Mouse (Mus musculus) left cerebral cortex, postnatal 4 days (tissue): Measurements from ENCODE around the gene Ifi35. TPM values are rescaled to one million over a fixed set of nuclear protein-coding genes. Genes with fewer than 3 reads are reported as not detected.
"Not testable (repeated sequence)": the region's sequence is repeated elsewhere in the genome, so short reads cannot be mapped to it uniquely, and the experiment has no call there.

Experiments used
- DNase-seq: peaks from one replicate; pipeline ENCODE4 v3.0.0-alpha.2; 2022
- intact Hi-C: fragments of 180-260 bp; cut with DNase I; formaldehyde crosslinking; loops from one replicate; pipeline ENCODE4 v1.15.1; 2025
- total RNA-seq, 2 experiments: library from RNA; stranded (reverse); gene quantifications; 2 replicates each; pipeline ENCODE4 v1.2.3; 2021

Ifi35 gene
- total RNA-seq, 2 experiments from 2014 or later, result 0.84 to 1.4 TPM

DNA sequence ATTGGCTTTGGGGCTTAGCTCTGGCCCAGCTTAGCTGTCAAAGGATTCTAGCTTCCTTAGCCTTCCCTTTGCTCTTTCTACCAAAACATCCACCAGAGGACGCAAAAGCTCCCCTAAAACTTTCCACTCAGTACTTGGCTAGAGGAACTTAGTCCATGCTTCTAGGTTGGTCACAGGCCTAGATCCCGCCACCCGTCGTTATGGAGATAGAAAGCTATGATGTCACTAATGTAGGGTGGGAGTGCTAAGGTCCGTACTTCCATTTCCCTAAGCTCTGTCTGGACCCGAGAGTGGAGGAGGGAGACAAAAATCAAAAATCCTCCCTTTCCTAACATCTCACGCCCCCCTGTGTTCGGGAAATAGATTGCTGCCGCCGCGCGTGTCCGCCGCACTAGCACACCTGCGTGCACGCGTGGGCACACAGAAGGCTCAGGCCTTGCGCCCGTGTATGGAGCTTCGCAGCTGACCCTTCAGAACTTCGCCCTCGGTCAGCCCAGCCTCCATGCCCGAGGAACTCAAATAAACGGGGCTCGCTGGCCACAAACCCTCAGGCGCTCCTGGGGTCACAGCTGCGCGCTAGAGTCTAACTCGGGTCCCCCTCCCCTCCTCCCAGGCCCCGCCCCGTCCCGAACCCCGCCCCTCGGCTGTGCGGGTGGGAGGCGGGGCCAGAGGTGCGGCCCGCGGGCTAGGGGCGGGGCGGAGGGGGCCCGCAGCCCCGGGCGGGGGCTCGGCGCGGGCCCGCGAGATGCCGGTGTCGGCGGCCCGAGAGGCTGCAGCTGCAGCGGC is 19.5 kb downstream of the Ifi35 start:
- intact Hi-C loops, result loop anchor here (5.0 kb wide), 1 partner anchor 80 kb away; no protein-coding TSS in a partner anchor
- DNase-seq, result peak; percentile 89

DNA sequence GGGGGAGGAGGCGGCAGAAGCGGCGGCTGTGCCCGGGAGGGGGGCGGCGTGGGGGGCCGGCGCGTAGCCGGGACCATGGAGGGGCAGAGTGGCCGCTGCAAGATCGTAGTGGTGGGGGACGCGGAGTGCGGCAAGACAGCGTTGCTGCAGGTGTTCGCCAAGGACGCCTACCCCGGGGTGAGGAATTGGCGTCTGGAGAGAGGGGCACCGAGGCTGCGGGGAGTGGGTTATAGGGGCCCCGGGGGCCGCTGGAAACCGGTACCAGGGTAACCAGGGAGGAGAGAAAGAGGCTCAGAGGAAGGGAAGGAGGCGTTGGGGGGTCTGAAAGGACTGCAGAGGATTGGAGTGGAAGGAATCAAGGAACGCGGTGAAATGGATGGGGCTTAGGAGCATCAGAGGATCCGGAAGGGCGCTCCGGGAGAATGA is 20.1 kb downstream of the Ifi35 start:
- intact Hi-C loops, result loop anchor here (5.0 kb wide), 1 partner anchor 79 kb away; no protein-coding TSS in a partner anchor

DNA sequence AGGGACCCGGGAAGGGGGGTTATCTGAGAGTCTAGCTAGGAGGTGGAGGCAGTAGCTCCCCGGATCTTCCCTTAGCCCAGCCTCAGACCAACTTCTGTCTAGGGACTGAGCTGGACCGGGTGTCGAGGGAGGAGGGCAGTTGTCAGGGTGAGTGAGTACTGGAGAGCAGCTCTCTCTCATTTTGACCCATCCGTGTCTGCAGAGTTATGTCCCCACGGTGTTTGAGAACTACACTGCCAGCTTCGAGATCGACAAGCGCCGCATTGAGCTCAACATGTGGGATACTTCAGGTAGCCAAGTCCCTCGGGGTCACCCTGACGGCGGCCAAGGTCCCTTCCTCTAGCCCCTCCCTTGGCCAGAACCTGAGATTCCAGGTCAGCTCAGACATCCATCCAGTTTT is 20.5 kb downstream of the Ifi35 start:
- DNase-seq, result no peak
- intact Hi-C loops, result loop anchor here (5.0 kb wide), 1 partner anchor 79 kb away; no protein-coding TSS in a partner anchor

More for the DNA sequence above, 20.1 kb downstream of the Ifi35 start:
- no peak for DNase-seq

DNA sequence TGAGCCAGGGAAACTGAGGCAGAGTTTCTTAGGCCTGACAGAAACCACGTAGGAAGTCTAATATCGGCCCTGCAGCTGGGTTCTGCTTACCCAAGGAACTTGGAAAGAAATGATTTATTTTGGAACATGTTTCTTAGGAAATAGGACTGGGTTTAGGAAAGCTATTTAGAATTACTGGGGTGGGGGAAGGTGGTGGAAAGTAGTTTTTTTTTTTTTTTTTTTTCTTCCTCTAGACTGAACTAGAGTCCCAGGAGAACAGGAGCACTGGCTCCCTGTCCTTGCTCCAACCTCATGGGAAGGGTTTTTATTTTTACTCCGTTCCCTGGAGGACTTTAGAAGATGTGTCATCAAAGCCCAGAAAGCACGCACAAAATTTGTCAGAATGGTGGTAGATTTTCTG is 20.9 kb downstream of the Ifi35 start:
- intact Hi-C loops, result loop anchor here (5.0 kb wide), 1 partner anchor 78 kb away; no protein-coding TSS in a partner anchor
- DNase-seq, result no peak

DNA sequence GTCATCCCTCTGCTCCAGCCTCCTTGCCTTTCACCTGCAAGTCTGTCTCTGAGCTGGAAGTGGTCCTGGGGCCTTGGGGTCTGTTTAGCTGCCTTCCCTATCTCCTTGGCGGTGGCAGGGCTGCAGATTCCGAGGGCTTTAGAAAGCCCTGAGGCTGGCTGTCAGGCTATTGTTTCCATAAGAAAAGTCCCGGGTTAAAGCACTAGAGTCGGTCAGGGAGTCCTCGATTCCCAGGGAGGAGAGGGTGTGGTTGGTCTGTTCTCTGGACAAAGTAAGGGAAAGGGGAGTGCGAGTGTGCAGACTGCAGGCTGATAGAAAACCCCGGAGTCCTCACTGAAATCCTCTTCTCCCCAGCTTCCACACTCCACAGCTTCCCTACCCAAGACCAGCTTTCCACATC is 22.0 kb downstream of the Ifi35 start:
- DNase-seq, result no peak
- intact Hi-C loops, result no loop called here

DNA sequence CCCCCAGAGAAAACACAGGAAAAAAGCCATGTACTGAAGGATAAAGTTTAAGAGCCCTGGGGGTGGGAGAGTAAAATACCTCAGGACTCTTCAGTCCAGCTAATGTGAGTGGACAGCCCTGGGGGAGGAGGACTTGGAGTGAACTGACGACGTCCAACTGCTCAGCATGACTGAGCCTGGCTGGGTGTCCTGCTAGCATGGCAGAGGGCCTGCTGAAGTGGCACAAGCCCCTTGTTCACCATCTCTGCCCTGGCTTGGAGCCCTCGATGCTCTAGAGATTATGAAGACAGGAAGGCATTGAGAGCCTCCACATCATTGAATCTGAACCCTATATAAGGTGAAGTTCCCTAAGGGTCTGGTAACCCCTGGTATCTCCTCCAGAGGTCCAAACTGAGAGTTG is 23.7 kb downstream of the Ifi35 start:
- peak; percentile 75 for DNase-seq
- intact Hi-C loops, result no loop called here

DNA sequence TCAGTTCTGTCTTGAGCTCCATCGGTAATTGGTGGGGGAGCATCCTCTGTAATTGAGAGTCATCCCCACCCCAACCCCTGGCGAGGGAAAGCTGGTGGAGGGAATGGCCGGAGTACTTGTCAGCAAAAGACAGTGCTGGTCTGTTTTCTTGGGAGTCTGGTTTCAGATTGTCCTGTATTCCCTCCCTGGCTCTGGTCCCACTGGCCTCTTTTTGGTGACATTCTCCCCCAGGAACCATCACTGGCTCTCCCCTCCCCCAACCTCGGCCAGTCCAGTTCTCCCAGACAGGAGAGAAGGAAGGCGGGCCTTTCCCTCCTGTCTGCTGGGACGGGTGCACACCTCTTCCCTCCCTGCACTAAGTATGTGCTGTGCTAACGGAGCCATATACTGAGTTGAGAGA is 24.1 kb downstream of the Ifi35 start:
- peak; percentile 84 for DNase-seq
- intact Hi-C loops, result no loop called here

DNA sequence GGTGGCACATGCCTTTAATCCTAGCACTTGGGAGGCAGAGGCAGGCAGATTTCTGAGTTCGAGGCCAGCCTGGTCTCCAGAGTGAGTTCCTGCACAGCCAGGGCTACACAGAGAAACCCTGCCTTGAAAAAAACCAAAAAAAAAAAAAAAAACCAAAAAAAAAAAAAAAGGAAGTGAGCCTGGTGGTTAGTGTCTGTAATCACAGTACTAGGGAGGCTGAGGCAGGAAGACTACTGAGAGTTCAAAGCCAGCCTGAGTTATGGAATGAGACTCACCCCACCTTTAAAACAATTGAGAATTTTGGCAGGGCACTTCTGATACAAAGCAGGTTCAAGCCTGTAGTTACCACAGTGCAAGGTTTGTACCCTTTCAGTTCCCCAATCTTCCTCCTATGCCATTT is 25.5 kb downstream of the Ifi35 start:
- DNase-seq, intact Hi-C loops: not testable (repeated sequence)

DNA sequence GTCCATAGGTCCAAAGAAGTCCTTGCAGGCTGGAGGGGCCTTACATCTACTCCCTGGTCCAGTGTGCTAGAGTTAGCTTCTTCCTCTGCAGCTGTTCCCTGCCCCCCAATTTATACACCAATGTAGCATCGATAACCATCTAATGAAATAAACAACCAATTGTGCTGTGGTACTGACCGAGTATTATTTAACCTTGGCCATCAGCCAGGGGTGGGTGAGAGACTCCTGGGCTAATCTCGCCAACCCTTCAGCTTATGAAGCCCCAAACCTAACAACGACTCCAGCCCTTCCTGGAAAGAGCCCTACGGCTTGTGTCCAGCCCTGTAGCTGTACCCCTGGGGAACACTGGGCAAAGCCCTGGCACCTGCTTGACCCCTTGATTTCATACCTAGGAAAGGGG is 26.1 kb downstream of the Ifi35 start:
- intact Hi-C loops, result no loop called here
- no peak for DNase-seq

DNA sequence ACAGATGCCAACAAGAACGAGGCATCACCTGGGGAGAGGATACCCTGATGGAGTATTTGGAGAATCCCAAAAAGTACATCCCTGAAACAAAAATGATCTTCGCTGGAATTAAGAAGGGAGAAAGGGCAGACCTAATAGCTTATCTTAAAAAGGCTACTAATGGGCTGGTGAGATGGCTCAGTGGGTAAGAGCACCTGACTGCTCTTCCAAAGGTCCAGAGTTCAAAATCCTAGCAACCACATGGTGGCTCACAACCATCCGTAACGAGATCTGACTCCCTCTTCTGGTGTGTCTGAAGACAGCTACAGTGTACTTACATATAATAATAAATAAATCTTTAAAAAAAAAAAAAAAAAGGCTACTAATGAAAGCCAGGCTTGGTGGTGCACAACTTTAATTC is 28.2 kb downstream of the Ifi35 start:
- intact Hi-C loops, DNase-seq: not testable (repeated sequence)

DNA sequence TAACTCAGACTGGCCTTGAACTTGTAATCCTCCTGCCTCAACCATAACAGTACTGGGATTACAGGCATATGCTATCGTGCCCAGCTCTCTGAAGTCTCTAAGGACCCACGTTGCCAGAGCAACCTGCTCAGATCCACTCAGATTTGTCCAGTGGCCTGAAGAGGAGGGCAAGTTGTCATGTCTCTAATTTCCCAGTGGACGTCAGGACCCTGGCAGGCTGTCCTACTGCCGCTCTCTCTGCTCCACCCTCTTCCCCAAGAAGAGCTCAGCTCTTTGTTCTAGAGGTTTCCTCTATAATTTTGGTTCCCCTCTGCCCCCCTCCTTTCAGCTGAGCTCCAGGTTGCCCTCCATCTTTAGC is 29.0 kb downstream of the Ifi35 start:
- intact Hi-C loops, result no loop called here
- DNase-seq, result peak; percentile 95

DNA sequence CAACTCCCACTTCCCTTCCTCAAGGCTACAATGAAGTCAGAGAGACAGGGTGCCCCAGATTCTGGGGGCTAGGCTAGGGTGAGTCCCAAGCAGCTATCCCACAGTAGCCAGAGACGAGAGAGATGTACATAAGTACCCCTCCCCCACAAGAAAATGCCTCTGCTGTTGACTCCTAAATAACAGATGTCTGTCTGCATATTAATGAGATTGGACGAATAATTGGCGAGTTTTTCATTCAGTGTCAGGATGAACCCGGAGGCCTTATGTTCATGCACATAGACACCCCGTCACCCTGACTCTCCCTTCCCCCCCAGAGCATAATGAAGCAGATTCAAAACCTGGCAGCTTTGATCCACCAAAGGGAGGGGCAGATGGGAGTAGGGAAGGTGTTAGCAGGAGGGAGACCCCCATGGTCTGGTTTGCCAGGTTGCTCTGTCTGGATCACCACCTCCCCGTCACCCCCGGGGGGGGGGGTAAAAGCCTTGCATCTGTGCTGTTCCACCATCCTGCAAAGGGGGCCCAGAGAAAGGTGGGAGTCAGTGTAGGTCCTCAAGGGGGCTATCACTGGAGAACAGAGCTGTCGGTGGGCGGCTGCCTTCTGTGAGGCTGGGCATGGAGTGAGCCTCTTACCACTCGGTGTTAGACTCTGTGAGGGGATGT is 29.5 kb downstream of the Ifi35 start:
- DNase-seq, result peak; percentile 86

DNA sequence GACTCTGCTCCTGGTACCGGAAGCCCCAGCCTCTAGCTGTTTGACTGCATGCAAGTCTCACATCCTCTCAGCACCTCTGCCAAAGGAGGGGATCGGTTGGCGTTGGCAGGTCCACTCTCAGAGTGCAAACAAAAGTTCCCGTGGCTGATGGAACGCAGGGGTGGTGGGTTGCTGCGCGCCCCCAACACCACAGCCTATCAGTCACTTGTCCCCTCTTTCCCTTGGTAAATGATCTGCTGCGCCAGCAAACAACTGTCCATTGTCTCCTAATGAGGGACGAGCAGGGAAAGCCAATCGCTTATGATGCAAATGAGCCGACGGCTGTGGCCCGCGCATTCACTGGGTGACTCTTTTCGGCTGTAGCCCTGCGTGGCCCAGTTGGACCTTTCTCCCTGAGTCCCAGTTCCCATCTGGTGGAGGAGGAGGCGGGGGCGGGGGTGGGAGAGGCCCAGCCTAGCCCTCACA is 31.0 kb downstream of the Ifi35 start:
- intact Hi-C loops, result no loop called here
- DNase-seq, result peak; percentile 82

More for the DNA sequence above, 29.5 kb downstream of the Ifi35 start:
- intact Hi-C loops, result no loop called here

DNA sequence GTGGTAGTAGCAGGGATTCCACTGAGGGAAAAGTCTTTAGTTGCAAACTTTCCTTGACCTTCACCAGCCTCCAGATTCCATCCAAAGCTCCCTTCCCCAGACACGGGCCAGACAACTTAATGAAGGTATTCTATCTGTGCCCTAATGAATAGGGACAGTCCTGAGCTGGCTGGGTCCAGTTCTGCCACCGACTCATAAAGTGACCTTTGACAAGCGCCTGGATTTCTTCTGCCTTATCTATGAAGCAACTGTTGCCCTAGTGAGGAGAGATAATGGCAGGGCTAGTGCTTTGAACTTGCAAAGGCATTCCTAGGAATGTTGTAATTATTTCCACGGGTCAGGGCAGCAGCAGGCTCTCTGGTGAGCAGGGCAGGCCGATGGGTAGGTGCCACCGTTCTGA is 32.7 kb downstream of the Ifi35 start:
- no peak for DNase-seq
- intact Hi-C loops, result no loop called here

DNA sequence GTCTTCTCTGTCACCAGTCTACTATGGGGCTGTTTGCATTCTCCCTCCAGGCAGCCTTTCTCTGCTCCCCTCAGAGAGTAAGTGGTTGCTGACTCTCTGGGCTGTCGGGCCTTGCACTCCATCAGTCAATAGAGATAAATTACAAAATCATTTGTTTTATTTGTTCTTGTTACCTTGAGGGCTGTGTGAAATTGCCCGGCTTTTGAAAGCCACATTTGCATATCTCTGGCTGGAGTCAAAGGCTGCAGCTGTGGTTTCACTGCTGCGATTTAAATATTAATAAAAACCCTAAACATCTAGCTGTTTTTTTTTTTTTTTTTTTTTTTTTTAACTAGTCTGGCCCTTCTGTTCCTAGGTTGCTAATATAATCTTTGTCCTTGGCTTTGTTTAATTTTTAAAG is 35.6 kb downstream of the Ifi35 start:
- intact Hi-C loops, result no loop called here
- no peak for DNase-seq

DNA sequence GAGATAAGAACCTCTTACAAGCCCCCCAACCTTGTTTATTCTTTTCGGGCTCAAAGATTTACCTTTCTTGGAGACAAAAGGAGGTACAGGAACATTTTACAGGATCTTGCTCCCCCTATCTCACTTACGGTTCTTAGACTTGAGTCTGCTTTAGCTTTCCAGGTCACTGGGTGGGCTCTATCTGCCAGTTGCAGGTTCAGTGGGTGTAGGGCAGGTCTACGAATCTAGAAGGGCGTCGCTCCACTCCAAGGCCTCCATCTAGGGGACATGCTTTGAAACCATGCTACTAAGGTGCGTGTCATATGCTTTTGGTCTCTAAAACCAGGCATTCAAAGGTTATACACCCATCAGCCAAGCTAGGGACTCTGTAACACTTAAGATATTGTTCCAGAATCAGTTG is 36.0 kb downstream of the Ifi35 start:
- intact Hi-C loops, result no loop called here
- DNase-seq, result no peak

DNA sequence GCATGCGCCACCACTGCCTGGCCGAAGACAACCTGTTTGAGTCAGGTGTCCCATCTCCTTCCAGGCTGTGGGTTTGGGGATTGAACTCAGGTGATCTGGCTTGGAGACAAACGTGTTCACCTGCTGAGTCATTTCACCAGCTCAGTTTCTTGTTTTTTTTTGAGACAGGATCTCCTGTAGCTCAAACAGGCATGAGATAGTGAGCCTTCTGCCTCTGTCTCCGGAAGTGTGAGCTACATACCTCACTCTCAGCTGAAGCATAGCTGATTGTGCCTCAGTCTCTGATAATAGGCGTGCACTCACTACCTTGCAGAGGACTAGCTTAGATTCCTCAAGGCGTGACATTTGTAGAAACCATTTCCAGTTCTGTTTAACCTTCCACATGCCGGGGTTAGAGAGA is 36.6 kb downstream of the Ifi35 start:
- no peak for DNase-seq
- intact Hi-C loops, result no loop called here

DNA sequence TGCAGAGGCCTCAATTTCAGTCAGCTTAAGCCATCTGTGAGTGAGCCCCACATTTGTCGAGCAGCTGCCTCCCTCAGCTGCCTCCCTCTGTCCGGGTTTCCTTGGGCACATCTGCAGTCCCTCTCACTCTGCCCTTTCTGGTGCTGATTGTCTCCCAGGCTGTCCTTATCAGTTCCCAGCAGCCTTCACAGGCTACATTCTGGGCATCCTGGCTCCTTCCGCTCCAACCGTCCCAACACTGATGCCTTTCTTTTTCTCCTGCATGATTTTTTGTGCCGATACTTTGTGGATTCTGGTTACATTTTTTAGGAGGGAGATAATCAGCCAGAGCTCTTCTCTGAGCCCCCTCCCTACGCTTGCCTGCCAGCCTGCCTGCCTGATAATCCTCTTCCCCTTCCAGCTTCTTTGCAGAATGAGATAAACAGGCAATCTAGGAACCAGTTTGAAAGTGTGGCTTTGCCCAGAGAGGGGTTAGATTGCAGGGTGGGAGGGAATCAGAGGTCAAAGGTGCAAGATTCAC is 37.4 kb downstream of the Ifi35 start:
- DNase-seq, result no peak
- intact Hi-C loops, result no loop called here

DNA sequence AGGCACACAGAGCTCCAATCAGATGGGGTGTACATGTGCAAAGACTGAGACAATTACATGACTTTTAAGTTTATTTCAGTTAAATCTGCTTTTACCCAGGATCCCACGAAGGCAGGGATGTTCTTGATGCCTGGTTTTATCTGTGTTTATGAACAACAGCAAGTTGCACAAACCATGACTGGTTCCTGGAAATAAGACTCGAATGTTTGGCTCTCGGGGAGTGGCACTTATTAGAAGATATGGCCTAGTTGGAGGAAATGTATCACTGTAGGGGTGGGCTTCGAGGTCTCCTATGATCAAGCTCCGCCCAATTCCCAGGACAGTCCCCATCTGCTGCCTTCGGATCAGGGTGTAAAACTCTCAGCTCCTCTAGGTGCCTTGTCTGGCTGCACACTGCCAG is 37.9 kb downstream of the Ifi35 start:
- DNase-seq, result no peak

DNA sequence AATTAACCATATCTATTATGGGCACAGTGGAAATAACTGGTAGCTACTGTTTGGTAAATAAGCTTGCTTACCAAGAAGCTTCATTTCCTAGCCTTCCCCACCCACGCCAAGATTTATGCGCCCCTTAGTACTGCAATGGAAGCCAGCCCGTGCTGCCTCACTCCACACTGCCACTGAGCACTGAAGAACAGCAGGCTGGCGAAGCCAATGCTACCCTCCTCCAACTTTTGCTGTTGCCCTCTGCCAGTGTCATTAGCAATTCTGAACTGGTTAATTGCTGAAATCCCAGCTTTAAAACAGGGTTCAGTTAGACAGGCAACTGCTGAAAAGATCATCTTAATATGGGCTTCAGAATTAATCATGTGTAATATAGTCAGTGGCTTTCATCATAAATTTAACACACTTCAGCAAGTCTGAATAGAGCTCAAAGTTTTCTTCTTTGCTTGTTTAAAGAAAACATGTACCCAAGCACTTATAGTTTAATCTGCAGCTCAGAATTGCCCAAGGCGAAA is 58.1 kb downstream of the Ifi35 start:
- intact Hi-C loops, result no loop called here
- peak; percentile 29 for DNase-seq

More for the DNA sequence above, 37.9 kb downstream of the Ifi35 start:
- intact Hi-C loops, result no loop called here

DNA sequence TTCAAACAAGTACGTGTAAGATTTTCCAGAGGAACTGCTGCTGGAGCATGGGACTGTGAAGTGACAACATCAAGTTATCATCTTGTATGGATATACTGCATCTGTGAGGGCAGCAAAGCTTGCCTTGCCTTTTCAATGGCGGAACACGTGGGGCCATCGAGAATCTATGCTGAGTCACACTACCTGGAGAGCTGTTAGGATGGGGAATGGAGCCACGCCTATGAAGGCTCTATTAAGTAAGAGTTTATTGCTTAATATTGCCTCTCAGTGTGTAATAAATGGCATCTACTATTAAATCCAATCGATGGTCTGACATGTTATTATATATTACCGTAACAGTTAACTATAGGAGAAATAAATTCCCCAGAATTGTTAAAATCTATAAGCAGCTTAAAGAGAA is 58.9 kb downstream of the Ifi35 start:
- intact Hi-C loops, result no loop called here
- DNase-seq, result no peak
